Mouse (Mus musculus): ENCODE results near the gene Npas2. TPM values are rescaled to one million over a fixed set of nuclear protein-coding genes. Genes with fewer than 3 reads are reported as not detected.

Gene Npas2
- polyA plus RNA-seq, 1 experiment from 2014 or later: 1.3 TPM

DNA sequence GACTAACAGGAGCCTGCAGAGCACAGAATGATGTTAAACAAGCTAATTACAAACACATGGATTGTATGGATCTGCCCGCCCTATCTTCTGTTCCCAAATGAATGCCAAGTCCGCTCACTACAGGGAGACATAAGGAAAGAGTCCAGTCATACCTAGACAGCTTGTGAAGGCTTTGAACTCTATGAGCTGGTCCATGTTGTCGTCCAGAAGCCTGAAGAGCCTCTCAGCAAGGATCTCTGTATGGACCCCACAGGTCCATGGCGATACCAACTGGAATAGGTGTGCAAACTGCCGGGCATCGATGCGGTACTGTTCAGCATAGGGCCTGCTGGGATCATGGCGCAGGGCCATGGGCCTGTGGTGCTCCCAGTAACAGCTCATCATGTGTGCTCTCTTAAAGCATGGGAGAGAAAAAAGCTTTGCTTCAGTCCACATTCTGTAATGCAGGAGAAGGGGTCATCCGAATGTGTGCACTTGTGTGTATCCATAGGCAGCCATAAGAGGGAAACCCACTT lies 183.3 kb downstream of the Npas2 start:
- Histone ChIP-seq H3K9me3 (ENCODE audit: control insufficient read depth, low read length) (no peaks in the 10 kb centered on the region), H3K27me3 (ENCODE audit: control insufficient read depth, insufficient read depth, low read length) (no peaks in the 10 kb centered on the region), H3K9ac (ENCODE audit: low read length) (no peak overlapping the region), H3K4me3 (ENCODE audit: control insufficient read depth in 1 of 2, insufficient read depth in 1 of 2, low read depth in 1 of 2, low read length in 2 of 2) (no peak overlapping the region), H3K4me2 (ENCODE audit: low read length) (no peak overlapping the region), H3K36me3 (ENCODE audit: control insufficient read depth, insufficient read depth, low read length) (peaks cover 74% of the 10 kb centered on the region), H3K4me1 (ENCODE audit: control insufficient read depth in 2 of 2, insufficient read depth in 2 of 2, low read length in 2 of 2) (peaks cover 0 to 3% of the 10 kb centered on the region in 2 experiments; a peak in 2 of 4 replicates), H3K27ac (replicated peaks in 1 of 2; ENCODE audit: control insufficient read depth in 1 of 2, insufficient read depth in 1 of 2, low read depth in 2 of 2, low read length in 2 of 2) (no peak overlapping the region)
- ATAC-seq (ENCODE audit: insufficient number of reproducible peaks, insufficient read depth, low FRiP score, low read depth): no peak
- WGBS: 91% methylated on average over 9 of the region's 9 CpGs

DNA sequence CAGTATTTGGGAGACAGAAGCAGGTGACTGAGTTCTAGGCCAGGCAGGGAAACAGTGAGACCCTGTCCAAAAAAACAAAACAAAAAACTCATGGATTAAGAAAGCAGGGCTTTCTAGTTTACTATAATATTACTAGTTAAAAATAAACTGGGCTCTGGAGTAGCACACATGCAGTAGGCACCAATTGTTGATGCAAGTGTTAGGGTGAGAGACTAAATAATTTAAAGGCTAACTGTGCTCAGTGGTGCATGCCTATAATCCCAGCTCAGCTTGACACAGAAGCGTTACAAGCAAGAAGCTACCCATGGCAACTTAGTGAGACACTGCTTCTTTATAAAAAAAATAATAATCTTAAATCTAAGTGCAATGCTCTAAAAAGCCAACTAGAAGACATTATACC lies 185.0 kb downstream of the Npas2 start:
- peaks cover 57% of the 10 kb centered on the region for H3K36me3 ChIP-seq (ENCODE audit: control insufficient read depth, insufficient read depth, low read length)
- no peak overlapping the region for H3K27ac ChIP-seq (replicated peaks in 1 of 2; ENCODE audit: control insufficient read depth in 1 of 2, insufficient read depth in 1 of 2, low read depth in 2 of 2, low read length in 2 of 2)
- H3K9ac ChIP-seq (ENCODE audit: low read length): no peak overlapping the region
- H3K4me3 ChIP-seq (ENCODE audit: control insufficient read depth in 1 of 2, insufficient read depth in 1 of 2, low read depth in 1 of 2, low read length in 2 of 2): no peak overlapping the region
- no peak overlapping the region for H3K4me2 ChIP-seq (ENCODE audit: low read length)
- WGBS: 92% methylated on average over 1 of the region's 1 CpGs
- no peaks in the 10 kb centered on the region for H3K27me3 ChIP-seq (ENCODE audit: control insufficient read depth, insufficient read depth, low read length)
- ATAC-seq (ENCODE audit: insufficient number of reproducible peaks, insufficient read depth, low FRiP score, low read depth): no peak
- H3K9me3 ChIP-seq (ENCODE audit: control insufficient read depth, low read length): no peaks in the 10 kb centered on the region
- H3K4me1 ChIP-seq (ENCODE audit: control insufficient read depth in 2 of 2, insufficient read depth in 2 of 2, low read length in 2 of 2): peaks cover 0 to 3% of the 10 kb centered on the region in 2 experiments; a peak in 2 of 4 replicates

- H3K27ac ChIP-seq (replicated peaks in 1 of 2; ENCODE audit: control insufficient read depth in 1 of 2, insufficient read depth in 1 of 2, low read depth in 2 of 2, low read length in 2 of 2): no peak overlapping the region
- no peaks in the 10 kb centered on the region for H3K9me3 ChIP-seq (ENCODE audit: control insufficient read depth, low read length)
- no peaks in the 10 kb centered on the region for H3K27me3 ChIP-seq (ENCODE audit: control insufficient read depth, insufficient read depth, low read length)
- H3K4me3 ChIP-seq (ENCODE audit: control insufficient read depth in 1 of 2, insufficient read depth in 1 of 2, low read depth in 1 of 2, low read length in 2 of 2): no peak overlapping the region
- no peak overlapping the region for H3K4me2 ChIP-seq (ENCODE audit: low read length)
- no peak overlapping the region for H3K9ac ChIP-seq (ENCODE audit: low read length)
- ATAC-seq (ENCODE audit: insufficient number of reproducible peaks, insufficient read depth, low FRiP score, low read depth): no peak
- 54% methylated on average over 5 of the region's 5 CpGs for WGBS
- peaks cover 0 to 3% of the 10 kb centered on the region in 2 experiments; a peak in 2 of 4 replicates for H3K4me1 ChIP-seq (ENCODE audit: control insufficient read depth in 2 of 2, insufficient read depth in 2 of 2, low read length in 2 of 2)
- H3K36me3 ChIP-seq (ENCODE audit: control insufficient read depth, insufficient read depth, low read length): peaks cover 56% of the 10 kb centered on the region
Measured at GRCm38 (mm10) chr1:39379021-39379420, 185.5 kb downstream of the Npas2 start.

DNA sequence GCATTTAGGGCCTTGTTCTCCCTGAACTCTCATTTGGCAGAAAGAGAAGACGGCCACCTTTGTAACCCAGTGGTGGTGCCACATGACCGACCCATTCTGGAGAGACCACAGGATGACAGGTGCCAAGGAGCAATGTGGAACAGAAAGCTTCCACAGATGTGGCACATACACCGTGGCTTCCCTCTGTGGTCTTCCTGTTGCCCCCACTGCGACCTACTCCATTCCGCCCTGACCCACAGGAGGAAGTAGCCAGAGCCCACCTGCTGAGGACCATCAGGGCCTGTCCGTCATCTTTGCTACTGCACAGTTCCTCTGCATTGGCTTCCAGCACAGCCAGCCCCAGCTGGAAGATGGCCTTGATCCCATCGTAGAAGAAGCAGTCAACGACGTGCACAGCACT lies 187.5 kb downstream of the Npas2 start:
- no peak for ATAC-seq (ENCODE audit: insufficient number of reproducible peaks, insufficient read depth, low FRiP score, low read depth)
- WGBS: 90% methylated on average over 9 of the region's 9 CpGs

GRCm38 (mm10) chr1:39384914-39385313 lies 191.4 kb downstream of the Npas2 start:
- Histone ChIP-seq H3K27me3 (ENCODE audit: control insufficient read depth, insufficient read depth, low read length) (no peaks in the 10 kb centered on the region), H3K9me3 (ENCODE audit: control insufficient read depth, low read length) (no peaks in the 10 kb centered on the region), H3K4me2 (ENCODE audit: low read length) (no peak overlapping the region), H3K27ac (replicated peaks in 1 of 2; ENCODE audit: control insufficient read depth in 1 of 2, insufficient read depth in 1 of 2, low read depth in 2 of 2, low read length in 2 of 2) (no peak overlapping the region), H3K36me3 (ENCODE audit: control insufficient read depth, insufficient read depth, low read length) (peaks cover 29% of the 10 kb centered on the region), H3K4me1 (ENCODE audit: control insufficient read depth in 2 of 2, insufficient read depth in 2 of 2, low read length in 2 of 2) (0 out of 4 replicates have a peak, but pooled peaks cover 0 to 2% of the 10 kb centered on the region in 2 experiments), H3K9ac (ENCODE audit: low read length) (no peak overlapping the region), H3K4me3 (ENCODE audit: control insufficient read depth in 1 of 2, insufficient read depth in 1 of 2, low read depth in 1 of 2, low read length in 2 of 2) (no peak overlapping the region)
- ATAC-seq (ENCODE audit: insufficient number of reproducible peaks, insufficient read depth, low FRiP score, low read depth): no peak
- 78% methylated on average over 9 of the region's 9 CpGs for whole genome bisulfite sequencing

More for the DNA sequence above, 187.5 kb downstream of the Npas2 start:
- peaks cover 0 to 3% of the 10 kb centered on the region in 2 experiments; a peak in 2 of 4 replicates for H3K4me1 ChIP-seq (ENCODE audit: control insufficient read depth in 2 of 2, insufficient read depth in 2 of 2, low read length in 2 of 2)
- H3K36me3 ChIP-seq (ENCODE audit: control insufficient read depth, insufficient read depth, low read length): peaks cover 57% of the 10 kb centered on the region
- no peak overlapping the region for H3K4me2 ChIP-seq (ENCODE audit: low read length)
- no peaks in the 10 kb centered on the region for H3K9me3 ChIP-seq (ENCODE audit: control insufficient read depth, low read length)
- no peak overlapping the region for H3K9ac ChIP-seq (ENCODE audit: low read length)
- H3K4me3 ChIP-seq (ENCODE audit: control insufficient read depth in 1 of 2, insufficient read depth in 1 of 2, low read depth in 1 of 2, low read length in 2 of 2): no peak overlapping the region
- no peaks in the 10 kb centered on the region for H3K27me3 ChIP-seq (ENCODE audit: control insufficient read depth, insufficient read depth, low read length)
- H3K27ac ChIP-seq (replicated peaks in 1 of 2; ENCODE audit: control insufficient read depth in 1 of 2, insufficient read depth in 1 of 2, low read depth in 2 of 2, low read length in 2 of 2): no peak overlapping the region

GRCm38 (mm10) chr1:39386456-39386855 lies 192.9 kb downstream of the Npas2 start:
- H3K4me3 ChIP-seq (ENCODE audit: control insufficient read depth in 1 of 2, insufficient read depth in 1 of 2, low read depth in 1 of 2, low read length in 2 of 2): no peak overlapping the region
- no peaks in the 10 kb centered on the region for H3K9me3 ChIP-seq (ENCODE audit: control insufficient read depth, low read length)
- ATAC-seq (ENCODE audit: insufficient number of reproducible peaks, insufficient read depth, low FRiP score, low read depth): no peak

DNA sequence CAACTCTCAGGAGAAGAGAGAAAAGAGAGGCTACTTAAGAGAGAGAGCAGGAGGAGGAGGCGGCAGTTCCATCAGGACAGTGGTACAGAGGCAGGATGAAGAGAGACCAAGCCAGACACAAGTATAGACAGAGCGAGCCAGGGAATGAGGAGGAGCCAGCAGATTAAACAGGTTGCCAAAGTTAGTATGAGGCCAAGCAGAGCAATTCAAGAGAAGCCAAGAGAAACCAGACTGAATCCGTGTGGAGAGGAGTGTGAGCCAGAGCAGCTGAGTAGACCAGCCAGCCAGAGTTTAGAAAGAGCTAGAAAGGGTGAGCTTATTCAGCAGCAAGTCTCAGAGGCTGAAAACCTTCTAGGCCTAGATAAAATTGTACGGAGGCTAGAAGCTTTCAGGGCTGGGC lies 194.0 kb downstream of the Npas2 start:
- Histone ChIP-seq H3K36me3 (ENCODE audit: control insufficient read depth, insufficient read depth, low read length) (peaks cover 41% of the 10 kb centered on the region), H3K4me3 (ENCODE audit: control insufficient read depth in 1 of 2, insufficient read depth in 1 of 2, low read depth in 1 of 2, low read length in 2 of 2) (no peak overlapping the region), H3K27ac (replicated peaks in 1 of 2; ENCODE audit: control insufficient read depth in 1 of 2, insufficient read depth in 1 of 2, low read depth in 2 of 2, low read length in 2 of 2) (no peak overlapping the region), H3K4me2 (ENCODE audit: low read length) (no peak overlapping the region), H3K9ac (ENCODE audit: low read length) (no peak overlapping the region; the same call in 1 of the 2 replicates), H3K4me1 (ENCODE audit: control insufficient read depth in 2 of 2, insufficient read depth in 2 of 2, low read length in 2 of 2) (0 out of 4 replicates have a peak, but pooled peaks cover 0 to 2% of the 10 kb centered on the region in 2 experiments), H3K27me3 (ENCODE audit: control insufficient read depth, insufficient read depth, low read length) (no peaks in the 10 kb centered on the region), H3K9me3 (ENCODE audit: control insufficient read depth, low read length) (no peaks in the 10 kb centered on the region)
- ATAC-seq (ENCODE audit: insufficient number of reproducible peaks, insufficient read depth, low FRiP score, low read depth): no peak
- WGBS: 79% methylated on average over 4 of the region's 4 CpGs

More at GRCm38 (mm10) chr1:39386456-39386855, 192.9 kb downstream of the Npas2 start:
- 68% methylated on average over 3 of the region's 3 CpGs for WGBS
- 0 out of 4 replicates have a peak, but pooled peaks cover 0 to 2% of the 10 kb centered on the region in 2 experiments for H3K4me1 ChIP-seq (ENCODE audit: control insufficient read depth in 2 of 2, insufficient read depth in 2 of 2, low read length in 2 of 2)
- peaks cover 34% of the 10 kb centered on the region for H3K36me3 ChIP-seq (ENCODE audit: control insufficient read depth, insufficient read depth, low read length)
- H3K27ac ChIP-seq (replicated peaks in 1 of 2; ENCODE audit: control insufficient read depth in 1 of 2, insufficient read depth in 1 of 2, low read depth in 2 of 2, low read length in 2 of 2): no peak overlapping the region
- H3K4me2 ChIP-seq (ENCODE audit: low read length): no peak overlapping the region
- no peak overlapping the region for H3K9ac ChIP-seq (ENCODE audit: low read length)
- H3K27me3 ChIP-seq (ENCODE audit: control insufficient read depth, insufficient read depth, low read length): no peaks in the 10 kb centered on the region

DNA sequence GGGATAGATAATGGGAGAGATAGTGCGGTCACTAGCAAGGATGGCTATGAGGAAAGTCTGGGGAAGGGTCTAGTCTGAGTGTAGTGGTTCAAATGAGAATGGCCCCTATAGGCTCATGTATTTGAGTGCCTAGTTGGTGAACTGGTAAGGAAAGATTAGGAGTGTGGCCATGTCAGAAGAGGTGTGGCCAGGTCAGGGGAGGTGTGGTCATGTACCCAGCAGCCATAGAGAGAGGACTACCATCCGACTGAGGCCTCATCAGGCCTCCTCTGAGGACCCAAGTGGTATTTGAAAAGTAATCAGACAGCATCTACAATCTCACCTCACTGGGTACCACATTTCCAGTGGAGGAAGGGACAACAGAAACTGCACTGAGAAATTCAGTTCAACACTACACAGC lies 194.6 kb downstream of the Npas2 start:
- no peak overlapping the region for H3K9ac ChIP-seq (ENCODE audit: low read length)
- WGBS: 88% methylated on average over 2 of the region's 2 CpGs
- no peaks in the 10 kb centered on the region for H3K9me3 ChIP-seq (ENCODE audit: control insufficient read depth, low read length)
- no peak for ATAC-seq (ENCODE audit: insufficient number of reproducible peaks, insufficient read depth, low FRiP score, low read depth)
- H3K4me1 ChIP-seq (ENCODE audit: control insufficient read depth in 2 of 2, insufficient read depth in 2 of 2, low read length in 2 of 2): 0 out of 4 replicates have a peak, but pooled peaks cover 0 to 2% of the 10 kb centered on the region in 2 experiments
- no peak overlapping the region for H3K4me3 ChIP-seq (ENCODE audit: control insufficient read depth in 1 of 2, insufficient read depth in 1 of 2, low read depth in 1 of 2, low read length in 2 of 2)
- peaks cover 47% of the 10 kb centered on the region for H3K36me3 ChIP-seq (ENCODE audit: control insufficient read depth, insufficient read depth, low read length)
- H3K4me2 ChIP-seq (ENCODE audit: low read length): no peak overlapping the region
- no peaks in the 10 kb centered on the region for H3K27me3 ChIP-seq (ENCODE audit: control insufficient read depth, insufficient read depth, low read length)
- H3K27ac ChIP-seq (replicated peaks in 1 of 2; ENCODE audit: control insufficient read depth in 1 of 2, insufficient read depth in 1 of 2, low read depth in 2 of 2, low read length in 2 of 2): no peak overlapping the region

Measured in heart, embryonic 14.5 days (tissue).